Mouse (Mus musculus): ENCODE measurements around the gene Mdh1. TPM values are rescaled to one million over a fixed set of nuclear protein-coding genes. Genes with fewer than 3 reads are reported as not detected.
"Not testable (repeated sequence)": the region's sequence is repeated elsewhere in the genome, so short reads cannot be mapped to it uniquely, and the experiment has no call there.

The Mdh1 gene
- polyA plus RNA-seq, 1 experiment from 2014 or later = 372 TPM

GRCm38 (mm10) chr11:21540622-21541021 lies 31.5 kb downstream of the Mdh1 start:
- Histone ChIP-seq H3K4me3 (no peak overlapping the region), H3K27ac (replicated peaks) (no peak overlapping the region), H3K4me2 (replicated peaks) (no peak overlapping the region), H3K27me3 (no peaks in the 10 kb centered on the region), H3K9ac (replicated peaks) (no peak overlapping the region), H3K4me1 (no peaks in the 10 kb centered on the region), H3K9me3 (no peaks in the 10 kb centered on the region), H3K36me3 (no peaks in the 10 kb centered on the region)
- 95% methylated on average over 2 of the region's 2 CpGs for WGBS
- ATAC-seq (ENCODE audit: low FRiP score, low read depth) = no peak

GRCm38 (mm10) chr11:21540072-21540471 lies 32.1 kb downstream of the Mdh1 start:
- Histone ChIP-seq H3K9me3 (no peaks in the 10 kb centered on the region), H3K27ac (replicated peaks) (no peak overlapping the region), H3K9ac (replicated peaks) (no peak overlapping the region), H3K4me1 (no peaks in the 10 kb centered on the region), H3K4me2 (replicated peaks) (no peak overlapping the region), H3K36me3 (no peaks in the 10 kb centered on the region), H3K27me3 (no peaks in the 10 kb centered on the region), H3K4me3 (no peak overlapping the region)
- ATAC-seq (ENCODE audit: low FRiP score, low read depth) = no peak
- 80% methylated on average over 2 of the region's 2 CpGs for WGBS

- H3K27me3 ChIP-seq; ATAC-seq (ENCODE audit: low FRiP score, low read depth); H3K4me2 ChIP-seq (replicated peaks); H3K4me1 ChIP-seq; H3K36me3 ChIP-seq; H3K9me3 ChIP-seq; H3K27ac ChIP-seq (replicated peaks); H3K9ac ChIP-seq (replicated peaks); H3K4me3 ChIP-seq: not testable (repeated sequence)
- 77% methylated on average over 2 of the region's 2 CpGs for WGBS
These were observed 41.3 kb downstream of the Mdh1 start for GRCm38 (mm10) chr11:21530856-21531255.

- Histone ChIP-seq H3K36me3 (no peaks in the 10 kb centered on the region), H3K9me3 (no peaks in the 10 kb centered on the region), H3K27ac (replicated peaks) (no peak overlapping the region), H3K4me1 (no peaks in the 10 kb centered on the region), H3K4me2 (replicated peaks) (no peak overlapping the region), H3K27me3 (no peaks in the 10 kb centered on the region), H3K9ac (replicated peaks) (no peak overlapping the region), H3K4me3 (no peak overlapping the region)
- 79% methylated on average over 2 of the region's 2 CpGs for WGBS
- no peak for ATAC-seq (ENCODE audit: low FRiP score, low read depth)
These were observed 43.3 kb downstream of the Mdh1 start for GRCm38 (mm10) chr11:21528676-21529394.

GRCm38 (mm10) chr11:21517726-21518125 lies 54.4 kb downstream of the Mdh1 start:
- Histone ChIP-seq H3K27ac (replicated peaks) (no peak overlapping the region), H3K27me3 (no peaks in the 10 kb centered on the region), H3K4me2 (replicated peaks) (no peak overlapping the region), H3K9ac (replicated peaks) (no peak overlapping the region), H3K36me3 (no peaks in the 10 kb centered on the region), H3K9me3 (no peaks in the 10 kb centered on the region), H3K4me1 (no peaks in the 10 kb centered on the region), H3K4me3 (no peak overlapping the region)
- ATAC-seq (ENCODE audit: low FRiP score, low read depth) = no peak
- WGBS = 91% methylated on average over 9 of the region's 9 CpGs

- H3K9me3 ChIP-seq; H3K27me3 ChIP-seq; H3K4me3 ChIP-seq; H3K36me3 ChIP-seq; ATAC-seq (ENCODE audit: low FRiP score, low read depth); H3K4me2 ChIP-seq (replicated peaks); H3K27ac ChIP-seq (replicated peaks); H3K4me1 ChIP-seq; H3K9ac ChIP-seq (replicated peaks): not testable (repeated sequence)
- 100% methylated on average over 1 of the region's 1 CpGs for WGBS
These were observed 55.8 kb downstream of the Mdh1 start for GRCm38 (mm10) chr11:21516396-21516795.

GRCm38 (mm10) chr11:21510577-21510976 lies 61.6 kb downstream of the Mdh1 start:
- not testable (repeated sequence) for H3K9ac ChIP-seq (replicated peaks); H3K4me1 ChIP-seq; H3K36me3 ChIP-seq; ATAC-seq (ENCODE audit: low FRiP score, low read depth); H3K4me3 ChIP-seq; H3K9me3 ChIP-seq; H3K4me2 ChIP-seq (replicated peaks); H3K27me3 ChIP-seq; H3K27ac ChIP-seq (replicated peaks)
- WGBS = 82% methylated on average over 1 of the region's 1 CpGs

- H3K4me2 ChIP-seq (replicated peaks); ATAC-seq (ENCODE audit: low FRiP score, low read depth): not testable (repeated sequence)
These were observed 63.5 kb downstream of the Mdh1 start for GRCm38 (mm10) chr11:21508713-21509112.

GRCm38 (mm10) chr11:21507073-21507472 lies 65.1 kb downstream of the Mdh1 start:
- not testable (repeated sequence) for H3K9ac ChIP-seq (replicated peaks); H3K9me3 ChIP-seq; H3K36me3 ChIP-seq; H3K4me2 ChIP-seq (replicated peaks); ATAC-seq (ENCODE audit: low FRiP score, low read depth); H3K4me3 ChIP-seq; H3K27ac ChIP-seq (replicated peaks); H3K27me3 ChIP-seq; H3K4me1 ChIP-seq
- 90% methylated on average over 5 of the region's 5 CpGs for WGBS

More at GRCm38 (mm10) chr11:21508713-21509112, 63.5 kb downstream of the Mdh1 start:
- H3K27me3 ChIP-seq; H3K4me3 ChIP-seq; H3K36me3 ChIP-seq; H3K27ac ChIP-seq (replicated peaks); H3K9ac ChIP-seq (replicated peaks); H3K9me3 ChIP-seq; H3K4me1 ChIP-seq: not testable (repeated sequence)
- WGBS = 70% methylated on average over 1 of the region's 1 CpGs

Small RNA genes within 50 kb of the gene (microRNA-seq; reads per million reads assigned to microRNA genes)
- not detected for gene Gm22990

Other genes starting within 250 kb of the Mdh1 start
- 70.7 and 71.6 TPM in 2 replicates for gene Ugp2, start 201.2 kb downstream of the Mdh1 start, polyA plus RNA-seq (2016; fragmentation: Nextera tagmentation; extraction: Ambion mirVana)
- 13.9 and 14.5 TPM in 2 replicates for gene Wdpcp, start 132 bp downstream of the Mdh1 start, polyA plus RNA-seq (2016; fragmentation: Nextera tagmentation; extraction: Ambion mirVana)